Mouse (Mus musculus) lung, embryonic 16.5 days (tissue): ENCODE data around the gene Cd101. TPM values are rescaled to one million over a fixed set of nuclear protein-coding genes. Genes with fewer than 3 reads are reported as not detected.

Source experiments
- ATAC-seq: fragments of 200-750 bp; cut with Nextera tagmentation; 2 replicates; pipeline ENCODE4 v1.8.0; 2017; ENCODE audit warnings: low read depth, mild to moderate bottlenecking, moderate library complexity
- H3K27ac ChIP-seq: fragments of 300-500 bp; sonication (generic); 2 replicates; pipeline ENCODE4 v1.5.1; 2014; ENCODE audit warnings: mild to moderate bottlenecking, control low read depth, low read length
- H3K27me3 ChIP-seq: fragments of 300-500 bp; sonication (generic); 2 replicates; pipeline ENCODE4 v1.6.1; 2014; ENCODE audit warnings: low read depth, low read length, mixed read lengths; ENCODE audit not compliant: control insufficient read depth, insufficient read depth
- H3K36me3 ChIP-seq: fragments of 300-500 bp; sonication (generic); 2 replicates; pipeline ENCODE4 v1.6.1; 2014; ENCODE audit warnings: low read length; ENCODE audit not compliant: control insufficient read depth, insufficient read depth
- H3K4me1 ChIP-seq: fragments of 300-500 bp; sonication (generic); replicated peaks from 2 replicates; pipeline ENCODE4 v1.6.1; 2014; ENCODE audit warnings: low read length, mixed read lengths; ENCODE audit not compliant: control insufficient read depth, insufficient read depth
- H3K4me2 ChIP-seq: fragments of 300-500 bp; sonication (generic); 2 replicates; pipeline ENCODE4 v1.6.1; 2014; ENCODE audit warnings: low read depth, low read length, control low read depth
- H3K4me3 ChIP-seq: fragments of 300-500 bp; sonication (generic); 2 replicates; pipeline ENCODE4 v1.5.1; 2014; ENCODE audit warnings: mild to moderate bottlenecking, low read length, control low read depth
- H3K9ac ChIP-seq: fragments of 300-500 bp; sonication (generic); 2 replicates; pipeline ENCODE4 v1.6.1; 2014; ENCODE audit warnings: low read length, control low read depth
- H3K9me3 ChIP-seq: fragments of 300-500 bp; sonication (generic); 2 replicates; pipeline ENCODE4 v1.6.1; 2016; ENCODE audit warnings: low read length; ENCODE audit not compliant: control insufficient read depth
- WGBS: fragments of 180-500 bp; shearing (Covaris S2); extraction: QIAGEN DNeasy Blood & Tissue Kit; methylation state at CpG from one replicate; pipeline ENCODE4 v1.1.7; 2014; 5-methylcytosine and 5-hydroxymethylcytosine counted together
- polyA plus RNA-seq: library from polyadenylated mRNA; unstranded; fragments of >200 nt; fragmentation: Nextera tagmentation; extraction: Ambion mirVana; gene quantifications from 2 replicates; pipeline ENCODE4 v1.2.1, GENCODE M21; 2015

Cd101 gene
- polyA plus RNA-seq, 1 experiment from 2014 or later, result 0.28 TPM

DNA sequence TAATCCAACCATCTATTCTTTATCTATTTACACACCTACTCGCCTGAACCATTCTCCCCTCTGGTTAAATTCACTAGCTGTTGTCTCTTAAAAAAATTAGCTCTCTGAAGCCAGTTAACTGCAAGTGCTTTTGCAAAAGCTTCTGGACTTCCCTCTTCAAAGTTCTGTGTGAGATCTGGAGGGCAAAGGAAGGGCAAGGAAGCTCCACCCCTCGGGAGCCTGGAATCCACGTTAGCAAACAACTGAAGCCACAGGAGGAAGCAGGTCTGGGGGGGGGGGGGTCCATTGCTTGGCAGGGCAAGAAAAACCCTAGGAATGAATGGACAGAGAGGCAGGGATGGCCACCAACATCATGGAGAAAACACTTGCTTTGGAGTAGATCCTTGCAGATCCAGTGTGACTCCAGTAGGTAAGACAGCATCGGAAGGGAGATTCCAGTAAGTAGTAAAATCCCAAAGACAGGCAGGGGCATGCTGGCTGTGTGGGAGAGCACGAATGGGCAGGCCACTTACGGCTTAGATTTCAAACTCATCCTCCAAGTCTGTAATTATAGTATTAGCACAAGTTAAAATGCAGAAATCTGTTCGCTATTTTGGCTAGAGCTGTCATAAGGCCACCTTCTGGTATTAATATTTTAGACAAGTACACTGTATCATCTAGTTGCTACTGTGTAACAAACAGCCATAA lies 2.2 kb upstream of the Cd101 start:
- Histone ChIP-seq H3K9me3 (no peaks in the 10 kb centered on the region), H3K36me3 (no peaks in the 10 kb centered on the region), H3K4me3 (no peak overlapping the region), H3K27ac (no peak overlapping the region), H3K27me3 (no peaks in the 10 kb centered on the region), H3K4me1 (peaks cover 9% of the 10 kb centered on the region), H3K9ac (no peak overlapping the region), H3K4me2 (no peak overlapping the region)
- 43% methylated on average over 7 of the region's 7 CpGs for WGBS
- ATAC-seq, result no peak

DNA sequence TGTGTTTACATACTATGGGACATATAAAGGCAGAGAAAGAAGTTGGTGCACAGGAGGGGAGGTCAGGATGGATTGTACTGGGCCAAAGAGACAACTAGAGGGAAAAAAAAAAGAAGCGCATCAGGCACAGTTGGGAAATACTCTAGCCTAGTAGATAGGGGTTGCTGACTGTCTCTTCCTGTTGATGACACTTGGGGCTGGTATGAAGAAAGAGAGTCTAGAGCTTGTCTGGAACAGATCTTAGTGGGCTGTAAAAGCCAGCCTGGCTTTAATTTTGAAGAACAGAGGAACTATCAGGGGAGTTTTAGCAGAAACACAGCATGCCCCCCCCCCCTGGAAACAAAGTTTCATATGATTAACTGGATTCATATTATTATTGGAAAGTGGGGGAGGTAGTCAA lies 1.3 kb upstream of the Cd101 start:
- no peaks in the 10 kb centered on the region for H3K36me3 ChIP-seq
- H3K27ac ChIP-seq, result no peak overlapping the region
- ATAC-seq, result no peak
- no peaks in the 10 kb centered on the region for H3K27me3 ChIP-seq
- WGBS, result 93% methylated on average over 1 of the region's 1 CpGs
- no peak overlapping the region for H3K4me3 ChIP-seq
- no peaks in the 10 kb centered on the region for H3K9me3 ChIP-seq
- H3K9ac ChIP-seq, result no peak overlapping the region
- peaks cover 9% of the 10 kb centered on the region for H3K4me1 ChIP-seq
- H3K4me2 ChIP-seq, result no peak overlapping the region

DNA sequence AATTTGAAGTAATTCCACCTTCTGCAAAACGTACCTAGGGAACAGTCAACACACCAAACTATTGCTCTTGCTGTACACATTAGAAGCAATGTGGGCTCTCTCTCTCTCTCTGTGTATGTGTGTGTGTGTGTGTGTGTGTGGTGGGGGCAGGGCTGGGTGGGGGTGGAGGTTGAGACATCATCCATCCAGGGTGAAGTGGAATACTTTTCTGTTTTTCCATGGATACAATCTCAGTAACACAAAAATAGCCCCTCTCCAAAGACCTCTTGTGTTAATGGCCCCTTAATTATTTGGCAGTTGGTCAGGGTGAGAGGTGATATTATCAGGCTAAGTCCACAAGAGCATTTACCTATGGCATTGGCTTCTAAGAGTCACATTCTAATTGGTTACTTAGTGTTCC lies 2.6 kb downstream of the Cd101 start:
- H3K4me1 ChIP-seq, result peaks cover 8% of the 10 kb centered on the region
- H3K4me3 ChIP-seq, result no peak overlapping the region
- no peaks in the 10 kb centered on the region for H3K36me3 ChIP-seq
- H3K27me3 ChIP-seq, result no peaks in the 10 kb centered on the region
- no peaks in the 10 kb centered on the region for H3K9me3 ChIP-seq
- H3K27ac ChIP-seq, result no peak overlapping the region; the same call in 1 of the 2 replicates
- H3K9ac ChIP-seq, result no peak overlapping the region
- peak; percentile 47; the same call in 1 of the 2 replicates for ATAC-seq
- H3K4me2 ChIP-seq, result no peak overlapping the region
- 53% methylated on average over 1 of the region's 1 CpGs for WGBS

DNA sequence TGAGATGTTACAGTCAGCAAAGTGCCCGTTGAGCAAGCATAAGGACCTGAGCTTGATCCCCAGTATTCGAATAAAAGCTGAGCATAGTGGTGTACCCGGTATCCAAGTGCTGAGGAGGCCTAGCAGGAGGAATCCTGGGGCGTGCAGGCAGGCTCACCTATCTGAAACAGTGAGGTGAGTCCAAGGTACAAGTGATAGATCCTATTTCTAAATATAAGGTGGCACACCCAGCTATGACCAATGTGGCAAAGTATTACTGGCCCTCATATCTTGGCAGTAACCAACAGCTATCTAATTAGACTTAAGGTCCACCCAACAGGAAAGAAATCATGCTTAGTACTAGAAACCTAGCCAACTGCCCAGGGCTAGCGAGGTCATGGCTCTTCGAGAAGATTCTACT lies 6.4 kb downstream of the Cd101 start:
- no peak overlapping the region for H3K4me2 ChIP-seq
- no peak overlapping the region for H3K4me3 ChIP-seq
- H3K9ac ChIP-seq, result no peak overlapping the region
- H3K36me3 ChIP-seq, result no peaks in the 10 kb centered on the region
- no peak for ATAC-seq
- no peaks in the 10 kb centered on the region for H3K27me3 ChIP-seq
- no peak overlapping the region for H3K27ac ChIP-seq
- no peaks in the 10 kb centered on the region for H3K9me3 ChIP-seq
- no peaks in the 10 kb centered on the region for H3K4me1 ChIP-seq
- 85% methylated on average over 6 of the region's 6 CpGs for WGBS

DNA sequence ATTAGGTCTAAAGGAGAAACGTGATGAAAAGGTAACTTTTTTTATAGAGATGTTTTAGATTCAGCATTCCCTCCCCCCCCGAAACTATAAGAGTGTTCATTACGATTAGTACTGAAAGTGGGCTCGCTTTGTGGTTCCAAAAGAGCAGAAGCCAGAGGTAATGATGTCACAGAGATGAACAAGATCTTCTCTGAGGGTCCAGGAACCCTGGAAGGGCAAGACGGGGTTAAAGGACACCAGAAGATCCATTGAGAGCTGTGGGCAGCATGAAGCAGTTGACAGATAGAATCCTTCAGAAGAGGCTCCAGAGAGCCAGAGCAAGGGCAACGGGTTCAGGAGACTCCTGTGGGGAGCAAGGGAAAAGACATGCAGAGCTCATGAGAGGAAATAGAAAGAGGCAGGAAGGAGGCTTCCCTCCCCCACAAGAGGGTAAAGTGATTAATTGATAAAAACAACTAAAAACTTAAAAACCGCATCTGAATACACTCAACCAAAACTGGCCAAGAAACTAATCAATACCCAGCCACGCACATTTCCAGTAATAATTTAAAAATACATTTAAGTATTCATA lies 7.8 kb downstream of the Cd101 start:
- Histone ChIP-seq H3K4me1 (no peaks in the 10 kb centered on the region), H3K27ac (no peak overlapping the region), H3K36me3 (no peaks in the 10 kb centered on the region), H3K27me3 (no peaks in the 10 kb centered on the region), H3K9ac (no peak overlapping the region), H3K9me3 (no peaks in the 10 kb centered on the region), H3K4me3 (no peak overlapping the region), H3K4me2 (no peak overlapping the region)
- no peak for ATAC-seq
- WGBS, result 66% methylated on average over 8 of the region's 8 CpGs

DNA sequence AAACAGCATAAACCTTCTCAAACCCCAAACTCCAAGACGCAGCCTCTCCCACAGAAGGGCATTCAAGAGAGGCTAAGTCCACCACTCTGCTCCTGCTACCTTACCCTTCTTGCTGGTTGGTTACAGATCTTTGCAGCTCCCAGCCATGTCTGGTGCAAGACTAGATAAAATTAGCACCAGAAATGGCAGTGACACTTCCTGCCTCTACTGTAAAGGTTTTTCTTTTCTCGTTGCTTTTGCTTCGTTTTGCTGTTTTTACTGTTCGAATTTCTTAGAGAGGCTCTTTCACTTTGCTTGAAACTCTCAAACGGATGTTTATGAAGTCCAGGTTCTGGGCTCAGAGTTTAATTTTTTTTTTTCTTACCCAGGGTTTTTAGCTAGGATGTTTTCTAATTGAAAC lies 8.3 kb downstream of the Cd101 start:
- H3K4me1 ChIP-seq, result no peaks in the 10 kb centered on the region
- ATAC-seq, result no peak
- no peaks in the 10 kb centered on the region for H3K36me3 ChIP-seq
- no peak overlapping the region for H3K9ac ChIP-seq
- H3K27me3 ChIP-seq, result no peaks in the 10 kb centered on the region
- H3K4me3 ChIP-seq, result no peak overlapping the region
- WGBS, result 76% methylated on average over 5 of the region's 5 CpGs
- H3K4me2 ChIP-seq, result no peak overlapping the region
- no peaks in the 10 kb centered on the region for H3K9me3 ChIP-seq
- H3K27ac ChIP-seq, result no peak overlapping the region

DNA sequence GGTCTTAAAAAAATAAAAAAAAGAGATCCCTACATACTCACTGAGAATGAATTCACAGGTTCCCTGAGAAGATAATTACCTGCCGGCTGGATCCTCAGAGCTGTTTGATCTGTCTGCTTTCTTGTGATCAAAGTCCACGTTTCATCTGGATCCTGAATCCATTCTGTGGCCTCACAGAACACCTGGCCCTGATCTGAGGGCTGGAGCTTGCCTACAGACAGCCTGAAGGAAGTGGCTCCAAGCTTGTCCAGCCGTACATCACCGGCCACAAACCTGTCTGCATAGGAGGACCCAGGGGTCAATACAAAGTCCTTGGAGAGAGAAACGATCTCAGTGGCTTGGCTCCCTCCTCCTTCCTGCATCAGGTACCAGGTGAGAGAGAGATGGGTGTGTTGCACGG lies 10.9 kb downstream of the Cd101 start:
- peaks cover 5% of the 10 kb centered on the region for H3K4me1 ChIP-seq
- H3K4me2 ChIP-seq, result no peak overlapping the region
- 84% methylated on average over 6 of the region's 6 CpGs for WGBS
- no peak overlapping the region for H3K9ac ChIP-seq
- H3K27ac ChIP-seq, result no peak overlapping the region
- H3K36me3 ChIP-seq, result no peaks in the 10 kb centered on the region
- H3K4me3 ChIP-seq, result no peak overlapping the region
- no peak for ATAC-seq
- H3K9me3 ChIP-seq, result no peaks in the 10 kb centered on the region
- no peaks in the 10 kb centered on the region for H3K27me3 ChIP-seq

DNA sequence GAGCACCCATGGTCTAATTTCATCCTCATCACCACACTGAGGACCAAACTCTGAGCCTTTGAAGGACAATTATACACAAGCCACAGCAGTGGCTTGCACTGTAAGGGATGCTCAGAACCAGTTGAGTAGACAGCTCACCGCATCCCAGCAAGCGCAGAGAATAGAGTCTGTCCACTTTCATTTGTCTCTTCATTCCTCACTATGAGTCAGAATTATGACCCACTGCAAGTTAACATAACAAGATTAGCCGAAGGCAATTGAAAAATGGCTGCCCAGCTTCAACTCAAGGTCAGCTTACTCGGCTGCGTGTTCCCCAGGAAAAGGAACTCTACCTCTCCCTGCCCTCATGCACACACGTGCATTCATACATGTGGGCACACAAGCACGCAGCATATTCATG lies 13.3 kb downstream of the Cd101 start:
- ATAC-seq, result no peak
- peaks cover 12% of the 10 kb centered on the region for H3K4me1 ChIP-seq
- no peaks in the 10 kb centered on the region for H3K36me3 ChIP-seq
- no peak overlapping the region for H3K4me2 ChIP-seq
- no peak overlapping the region for H3K4me3 ChIP-seq
- no peaks in the 10 kb centered on the region for H3K27me3 ChIP-seq
- H3K9me3 ChIP-seq, result no peaks in the 10 kb centered on the region
- 79% methylated on average over 7 of the region's 7 CpGs for WGBS
- no peak overlapping the region for H3K9ac ChIP-seq
- no peak overlapping the region for H3K27ac ChIP-seq

DNA sequence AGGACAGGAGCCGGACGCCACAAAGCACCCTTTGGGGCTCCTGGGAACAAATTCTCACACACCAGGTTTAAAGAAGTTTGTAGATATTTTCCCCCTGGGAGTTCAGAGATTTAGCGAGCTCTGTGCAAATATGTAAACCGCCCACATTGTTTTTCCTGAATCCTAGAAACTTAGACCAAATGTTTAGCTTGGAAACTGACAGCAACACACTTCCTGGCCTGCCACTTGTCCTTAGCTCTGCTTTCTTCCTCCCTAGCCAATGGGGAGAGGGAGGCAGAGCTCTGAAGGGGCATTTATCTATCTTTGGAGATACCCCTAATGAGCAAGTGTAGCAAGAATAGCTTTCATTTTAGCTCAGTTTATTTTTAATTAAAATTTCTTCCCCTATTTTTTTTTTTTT lies 14.1 kb downstream of the Cd101 start:
- 26% methylated on average over 4 of the region's 4 CpGs for WGBS
- no peak overlapping the region for H3K9ac ChIP-seq
- H3K27me3 ChIP-seq, result no peaks in the 10 kb centered on the region
- no peak for ATAC-seq
- H3K4me2 ChIP-seq, result no peak overlapping the region
- H3K4me3 ChIP-seq, result no peak overlapping the region
- no peaks in the 10 kb centered on the region for H3K9me3 ChIP-seq
- H3K27ac ChIP-seq, result no peak overlapping the region
- H3K36me3 ChIP-seq, result no peaks in the 10 kb centered on the region
- peaks cover 12% of the 10 kb centered on the region for H3K4me1 ChIP-seq
